Mouse (Mus musculus) spleen, postnatal 14 days (tissue): ENCODE results near the gene Eif3k.

Experiments used
- DNase-seq, 2 experiments: peaks; one replicate each; pipeline ENCODE4 v3.0.0; 2021 to 2022; ENCODE audit warnings: low spot score in 2 of 2

Eif3k gene

DNA sequence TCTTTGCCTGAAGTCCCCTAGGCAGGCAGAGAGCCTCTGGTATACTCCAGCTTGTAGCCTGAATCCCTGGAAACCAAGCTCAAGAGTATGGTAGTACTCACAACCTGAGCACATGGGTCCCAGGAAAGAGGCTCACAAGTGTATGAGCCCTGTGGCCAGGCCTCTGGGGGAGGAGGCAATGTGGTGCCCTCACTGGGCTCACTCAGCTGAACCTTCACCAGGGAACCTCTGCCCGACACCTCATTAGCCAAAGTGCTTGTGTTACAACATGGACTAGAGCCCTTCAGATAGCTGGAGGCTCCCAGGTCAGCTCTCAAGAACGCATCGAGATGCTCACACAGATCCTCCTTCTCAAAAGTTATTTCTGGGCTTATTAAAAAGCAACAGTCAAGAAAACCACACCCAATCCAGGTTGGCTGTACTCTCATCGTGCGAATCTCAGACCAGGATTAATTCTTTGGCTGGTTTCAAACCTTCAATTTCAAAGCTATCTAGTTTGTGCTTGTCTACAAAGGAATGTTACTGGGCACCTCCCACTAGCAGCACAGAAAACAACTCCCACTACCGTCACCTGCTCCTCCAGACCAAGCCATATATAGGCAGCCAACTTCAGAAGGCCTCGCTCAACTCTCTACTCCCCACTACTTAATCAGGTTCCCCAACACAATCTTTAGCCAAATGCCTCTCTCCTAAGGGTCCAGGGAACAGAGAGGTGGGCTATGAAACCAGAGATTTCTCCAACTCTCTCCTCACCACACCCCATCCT, 42.1 kb downstream of the Eif3k start:
- DNase-seq = no peak

DNA sequence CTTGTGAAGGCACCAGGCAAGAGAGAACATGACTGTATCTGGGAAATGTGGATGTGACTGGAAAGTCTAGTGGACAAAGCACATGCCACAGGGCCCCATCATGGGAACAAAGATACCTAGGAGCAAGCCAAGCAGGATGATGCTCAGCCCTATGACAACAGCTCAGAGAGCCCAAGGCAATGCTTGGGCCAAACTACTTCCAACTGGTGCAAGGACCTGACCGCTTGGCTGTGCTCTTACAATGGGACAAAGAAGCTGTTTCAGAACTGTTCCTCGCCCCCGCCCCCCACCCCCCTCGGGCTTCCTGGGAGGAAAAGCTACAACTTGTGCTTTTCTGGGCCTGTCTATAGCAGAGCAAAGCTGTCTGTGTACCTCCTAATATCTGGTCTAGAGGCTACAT, 43.0 kb downstream of the Eif3k start:
- DNase-seq = no peak

DNA sequence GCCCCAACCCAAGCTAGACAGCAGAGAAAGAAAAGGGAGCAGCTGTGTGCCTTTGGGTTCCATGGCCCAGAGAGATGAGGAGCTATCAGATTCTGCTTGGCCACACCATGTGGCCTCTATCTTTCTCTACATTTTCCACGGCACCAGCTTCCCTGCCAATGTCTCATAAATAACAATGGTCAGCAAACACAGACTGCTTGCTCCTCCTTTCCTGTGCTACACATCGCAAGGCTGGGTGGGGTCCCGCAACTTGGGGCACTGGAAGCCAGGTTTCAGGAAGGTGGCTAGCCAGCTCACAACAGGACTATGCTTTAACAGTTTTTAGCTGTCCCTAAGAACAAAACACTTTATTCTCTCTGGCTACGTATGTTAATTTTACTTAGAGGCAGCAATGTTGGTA, 44.9 kb downstream of the Eif3k start:
- no peak for DNase-seq

DNA sequence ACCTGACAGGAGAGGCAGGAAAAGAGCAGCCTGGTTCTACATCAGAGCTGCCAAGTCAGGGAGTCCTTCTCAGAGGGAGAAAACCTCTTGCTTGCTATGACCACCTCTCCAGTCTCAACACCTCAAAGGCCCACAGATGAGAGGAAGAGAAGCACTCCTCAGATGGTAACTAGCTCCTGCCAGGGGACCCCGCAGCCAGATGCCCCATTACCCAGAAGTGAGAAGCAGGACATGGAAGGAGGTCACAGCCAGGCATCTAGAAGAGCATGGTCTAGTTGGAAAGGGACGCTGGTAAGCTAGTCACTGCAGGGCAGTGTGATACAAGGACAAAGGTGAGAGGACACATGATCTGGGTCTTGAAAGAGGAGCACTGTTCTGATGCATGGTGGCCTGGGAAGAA, 47.8 kb downstream of the Eif3k start:
- DNase-seq = no peak

GRCm38 (mm10) chr7:28932421-28933041, 49.1 kb downstream of the Eif3k start:
- no peak for DNase-seq

DNA sequence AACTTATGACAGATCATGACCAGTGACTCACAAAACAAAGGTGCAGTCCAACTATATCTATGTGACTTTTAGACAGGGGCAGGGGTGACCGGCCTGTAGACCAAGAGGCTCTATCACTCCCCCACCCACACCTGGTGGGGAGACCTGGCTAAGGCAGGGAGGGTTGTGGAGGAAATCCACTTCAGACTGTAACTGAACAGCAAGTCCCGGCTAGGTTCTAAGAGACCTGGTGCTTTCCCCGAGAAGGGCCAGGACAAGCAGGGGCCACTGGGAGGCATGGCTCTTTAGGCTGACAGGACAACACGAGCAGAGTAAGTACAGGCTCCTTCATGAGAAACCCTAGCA, 50.0 kb downstream of the Eif3k start:
- no peak for DNase-seq

- DNase-seq = no peak
Measured at GRCm38 (mm10) chr7:28931032-28931694, 50.5 kb downstream of the Eif3k start.

- DNase-seq = no peak
Measured at GRCm38 (mm10) chr7:28930320-28931031, 51.2 kb downstream of the Eif3k start.

GRCm38 (mm10) chr7:28929381-28929780, 52.3 kb downstream of the Eif3k start:
- DNase-seq = no peak

- no peak for DNase-seq
Measured at GRCm38 (mm10) chr7:28926172-28926571, 55.5 kb downstream of the Eif3k start.

GRCm38 (mm10) chr7:28925317-28925716, 56.3 kb downstream of the Eif3k start:
- no peak for DNase-seq

DNA sequence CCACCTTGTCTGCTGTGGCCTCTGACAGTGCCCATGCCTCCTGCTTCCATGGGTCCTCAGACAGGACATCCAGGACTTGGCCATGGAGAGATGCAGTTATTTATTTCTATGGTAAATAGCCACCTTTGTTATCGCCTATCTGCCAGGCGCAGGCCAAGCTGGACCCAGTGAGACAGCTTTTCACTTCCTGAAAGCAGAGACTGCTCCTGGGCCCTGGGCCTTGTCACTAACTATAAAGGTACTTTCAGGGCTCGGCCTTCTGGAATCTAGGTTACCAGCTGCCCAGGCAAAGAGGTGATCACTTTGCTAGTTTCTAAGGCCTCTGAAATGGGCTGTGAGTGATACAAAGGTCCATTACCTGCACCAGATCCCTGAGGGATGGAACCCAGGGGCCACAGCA, 56.9 kb downstream of the Eif3k start:
- DNase-seq = no peak

DNA sequence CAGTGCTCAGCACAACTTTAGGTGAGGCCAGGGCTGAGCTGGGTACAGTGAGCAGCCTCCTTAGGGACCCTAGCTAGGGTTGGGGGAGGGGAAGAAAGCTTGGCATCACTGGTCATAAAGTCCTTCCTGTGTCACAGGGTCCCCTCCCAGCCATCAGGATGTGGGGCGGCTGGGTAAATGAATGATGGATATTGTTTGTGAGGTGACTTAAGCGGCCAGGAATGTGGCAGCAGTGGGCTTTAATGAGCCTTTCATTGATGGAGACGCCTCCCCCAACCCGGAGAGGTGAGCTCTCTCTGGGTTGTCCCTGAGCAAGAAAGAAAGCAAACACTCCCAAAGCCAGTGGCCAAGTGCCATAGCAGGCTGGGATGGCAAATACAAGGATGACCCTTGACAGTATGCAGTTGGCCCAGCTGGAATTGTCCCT, 57.8 kb downstream of the Eif3k start:
- DNase-seq = no peak

DNA sequence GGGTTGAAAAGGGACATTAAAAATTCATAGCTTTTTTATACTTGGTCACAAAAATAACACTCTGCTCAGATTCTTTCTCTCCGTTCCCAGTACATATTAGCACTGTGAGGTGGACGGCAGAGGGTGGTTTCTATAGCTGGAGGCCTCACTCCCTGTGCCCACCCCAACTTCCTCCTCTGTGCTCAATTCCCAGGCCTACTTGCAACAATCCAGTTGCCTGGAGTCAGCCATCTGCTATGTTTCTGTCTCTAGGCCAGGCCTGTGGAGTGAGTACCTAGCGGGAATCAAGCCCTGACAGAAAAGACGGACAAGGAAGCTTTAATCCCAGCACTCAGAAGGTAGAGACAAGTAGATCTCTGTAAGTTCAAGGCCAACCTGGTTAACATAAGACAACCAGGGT, 59.1 kb downstream of the Eif3k start:
- DNase-seq = no peak

- no peak for DNase-seq
Measured at GRCm38 (mm10) chr7:28921722-28922465, 59.8 kb downstream of the Eif3k start.
